Comparison of ENCODE assay signal across 23 mouse cellular contexts in the genomic region with DNA sequence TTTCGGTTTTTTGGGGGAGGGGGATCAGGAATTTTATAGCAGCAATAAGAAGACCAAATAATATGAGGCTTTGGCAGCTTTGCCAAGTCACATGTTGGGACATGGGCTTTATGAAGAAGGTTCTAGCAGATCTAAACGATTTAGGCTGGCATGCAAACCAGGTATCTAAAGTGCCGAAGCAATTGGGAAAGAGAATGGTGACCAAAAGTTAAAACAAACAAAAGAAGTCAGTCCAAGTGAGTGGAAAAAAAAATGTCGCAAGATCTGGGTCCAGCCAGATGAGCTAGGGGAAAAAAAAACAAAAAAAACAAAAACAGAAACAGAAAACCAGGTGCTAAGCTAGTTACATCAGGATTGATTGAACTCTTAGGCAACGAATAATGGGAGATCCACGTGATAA.
"Had no signal": no experiment of that assay in that cellular context is flagged by ENCODE, and none has a peak within 500 bp of the region (broad histone marks: within the 10 kb centered on the region; RNA-seq: fewer than 3 reads in every experiment).

No protein-coding gene starts in this region.

- H3K4me1 ChIP-seq: hindbrain, embryonic 13.5 days; hindbrain, embryonic 15.5 days; kidney, embryonic 15.5 days; limb, embryonic 13.5 days; limb, embryonic 15.5 days had no signal

- H3K27ac ChIP-seq: gastrocnemius, adult 2 months; heart, adult 2 months; heart, embryonic 13.5 days; heart, embryonic 15.5 days; hindbrain, embryonic 13.5 days; hindbrain, embryonic 15.5 days; hindbrain, postnatal 0 days; kidney, embryonic 15.5 days; kidney, postnatal 0 days; limb, embryonic 13.5 days; limb, embryonic 15.5 days had no signal

- H3K27me3 ChIP-seq: heart, embryonic 13.5 days; heart, embryonic 15.5 days; hindbrain, embryonic 13.5 days; hindbrain, embryonic 15.5 days; kidney, embryonic 15.5 days; limb, embryonic 15.5 days had no signal

- ATAC-seq: hindbrain, postnatal 0 days; intestine, embryonic 16.5 days had no signal

- H3K4me2 ChIP-seq: heart, embryonic 11.5 days; heart, embryonic 13.5 days; heart, embryonic 15.5 days; hindbrain, embryonic 13.5 days; hindbrain, embryonic 15.5 days; kidney, embryonic 15.5 days; limb, embryonic 13.5 days; limb, embryonic 15.5 days had no signal

- H3K36me3 ChIP-seq: heart, embryonic 13.5 days; heart, embryonic 15.5 days; hindbrain, embryonic 13.5 days; hindbrain, embryonic 15.5 days; kidney, embryonic 15.5 days; limb, embryonic 13.5 days; limb, embryonic 15.5 days had no signal

- H3K4me3 ChIP-seq: gastrocnemius, adult 2 months; heart, adult 2 months; heart, embryonic 13.5 days; heart, embryonic 15.5 days; hindbrain, embryonic 13.5 days; hindbrain, embryonic 15.5 days; kidney, embryonic 15.5 days; limb, embryonic 13.5 days; limb, embryonic 15.5 days had no signal

- H3K9ac ChIP-seq: heart, embryonic 13.5 days; heart, embryonic 15.5 days; hindbrain, embryonic 13.5 days; hindbrain, embryonic 15.5 days; kidney, embryonic 15.5 days; limb, embryonic 13.5 days; limb, embryonic 15.5 days had no signal

- DNase-seq: gastrocnemius, adult 2 months; gastrocnemius, postnatal 10 days; gastrocnemius, postnatal 25 days; kidney, adult 11 months; kidney, adult 2 months; kidney, adult 9 months; kidney, postnatal 14 days; kidney, postnatal 36 days; layer of hippocampus, adult 9-11 months; layer of hippocampus, postnatal 36 days; left cerebral cortex, postnatal 4 days had no signal

- H3K9me3 ChIP-seq: heart, embryonic 13.5 days; heart, embryonic 15.5 days; hindbrain, embryonic 13.5 days; hindbrain, embryonic 15.5 days; kidney, embryonic 15.5 days; limb, embryonic 13.5 days; limb, embryonic 15.5 days had no signal
